Mouse (Mus musculus): ENCODE measurements around the gene Ppp1r12c.

GRCm38 (mm10) chr7:4522292-4522691, 20.8 kb upstream of the Ppp1r12c start:
- TF ChIP-seq CTCF (IDR thresholded peaks at IDR 0.05; ENCODE audit: borderline replicate concordance, extremely low read depth, insufficient read depth, insufficient read length) (no peak), POLR2A (IDR thresholded peaks at IDR 0.05; ENCODE audit: borderline replicate concordance, extremely low read depth, insufficient read depth, insufficient read length, poor library complexity, severe bottlenecking) (no peak)

All from brain, embryonic 14.5 days (tissue).